Mouse (Mus musculus) forebrain, embryonic 14.5 days (tissue): ENCODE data around the gene Rrbp1. TPM values are rescaled to one million over a fixed set of nuclear protein-coding genes. Genes with fewer than 3 reads are reported as not detected.
A peak's percentile ranks its signal among the peaks of the same experiment; 100 is the strongest.

Experiments
- ATAC-seq: fragments of 200-750 bp; cut with Nextera tagmentation; 2 replicates; pipeline ENCODE4 v1.8.0; 2017; ENCODE audit warnings: mild to moderate bottlenecking, moderate library complexity
- DNase-seq: peaks from one replicate; pipeline ENCODE4 v3.0.0-alpha.2; 2015; ENCODE audit warnings: low spot score
- H3K27ac ChIP-seq: fragments of 300-500 bp; sonication (generic); 2 replicates; pipeline ENCODE4 v1.5.1; 2014; ENCODE audit warnings: low read depth, mild to moderate bottlenecking, control low read depth, low read length, moderate library complexity
- H3K27me3 ChIP-seq: fragments of 300-500 bp; sonication (generic); replicated peaks from 2 replicates; pipeline ENCODE4 v1.6.1; 2014; ENCODE audit warnings: low read length, control low read depth, mixed read lengths; ENCODE audit not compliant: control insufficient read depth, insufficient read depth
- H3K36me3 ChIP-seq: fragments of 300-500 bp; sonication (generic); 2 replicates; pipeline ENCODE4 v1.6.1; 2014; ENCODE audit warnings: low read length, control low read depth; ENCODE audit not compliant: control insufficient read depth, insufficient read depth
- H3K4me1 ChIP-seq: fragments of 300-500 bp; sonication (generic); 2 replicates; pipeline ENCODE4 v1.6.1; 2014; ENCODE audit warnings: antibody characterized with exemption, low read length, control low read depth; ENCODE audit not compliant: control insufficient read depth, insufficient read depth
- H3K4me2 ChIP-seq: fragments of 300-500 bp; sonication (generic); 2 replicates; pipeline ENCODE4 v1.6.1; 2014; ENCODE audit warnings: mild to moderate bottlenecking, control low read depth, low read length
- H3K4me3 ChIP-seq: fragments of 300-500 bp; sonication (generic); 2 replicates; pipeline ENCODE4 v1.5.1; 2014; ENCODE audit warnings: low read depth, low read length, control low read depth
- H3K9ac ChIP-seq: fragments of 300-500 bp; sonication (generic); 2 replicates; pipeline ENCODE4 v1.6.1; 2014; ENCODE audit warnings: mild to moderate bottlenecking, low read length, control low read depth, moderate library complexity
- H3K9me3 ChIP-seq: fragments of 300-500 bp; sonication (generic); replicated peaks from 2 replicates; pipeline ENCODE4 v1.6.1; 2016; ENCODE audit warnings: low read length, control low read depth, mixed read lengths; ENCODE audit not compliant: control insufficient read depth
- WGBS: fragments of 180-500 bp; shearing (Covaris S2); extraction: QIAGEN DNeasy Blood & Tissue Kit; methylation state at CpG from one replicate; pipeline ENCODE4 v1.1.7; 2014; 5-methylcytosine and 5-hydroxymethylcytosine counted together
- polyA plus RNA-seq: library from polyadenylated mRNA; unstranded; fragments of >200 nt; fragmentation: Nextera tagmentation; extraction: Ambion mirVana; gene quantifications from 2 replicates; pipeline ENCODE4 v1.2.1, GENCODE M21; 2014

Rrbp1 gene
- polyA plus RNA-seq, 1 experiment from 2014 or later = 15.1 TPM

DNA sequence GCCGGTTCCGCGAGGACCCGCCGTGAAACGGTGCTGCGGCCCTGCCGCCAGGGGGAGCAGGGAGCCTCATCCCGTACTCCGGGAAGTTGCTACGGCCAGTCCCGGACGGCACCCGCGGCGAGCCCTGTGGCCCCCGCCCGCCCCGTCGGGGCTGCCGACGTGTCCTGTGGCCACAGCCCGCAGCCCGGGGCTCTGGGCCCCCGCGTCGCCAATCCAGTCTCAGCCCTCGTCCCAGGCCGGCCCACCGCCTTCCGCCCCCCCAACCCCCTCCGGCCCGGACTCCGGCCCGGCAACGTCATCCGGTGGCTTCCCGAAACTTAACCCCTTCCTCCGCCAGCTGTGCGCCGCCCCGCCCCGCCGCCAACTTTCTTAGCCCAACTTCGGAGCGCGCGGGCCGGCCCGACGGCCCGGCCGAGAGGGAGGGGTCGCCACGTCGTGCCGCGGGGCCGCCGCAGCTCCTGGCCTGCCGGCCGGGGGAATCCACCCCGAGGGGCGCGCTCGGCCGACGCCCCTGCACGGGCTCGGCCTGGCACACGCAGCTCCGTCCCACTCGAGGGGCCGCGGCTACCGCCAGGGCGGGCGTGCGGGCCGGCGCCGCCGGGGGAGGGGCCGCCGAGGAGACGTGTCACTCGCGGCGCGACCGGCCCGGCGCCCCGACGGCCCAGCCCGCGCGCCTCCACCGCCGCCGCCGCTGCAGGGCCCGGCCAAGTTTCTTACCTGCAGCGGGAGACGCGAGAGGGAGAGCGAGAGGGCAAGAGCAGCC lies 600 bp downstream of the Rrbp1 start:
- Histone ChIP-seq H3K4me1 (0 out of 2 replicates have a peak, but pooled peaks cover 3% of the 10 kb centered on the region), H3K27ac (peak overlapping the region; percentile 82), H3K9me3 (no peaks in the 10 kb centered on the region), H3K4me2 (peak overlapping the region; percentile 69), H3K27me3 (no peaks in the 10 kb centered on the region), H3K9ac (peak overlapping the region; percentile 74), H3K4me3 (peak overlapping the region; percentile 81), H3K36me3 (no peaks in the 10 kb centered on the region)
- ATAC-seq (peak; percentile 21), DNase-seq (peak; percentile 68)
- WGBS = 3% methylated on average over 86 of the region's 107 CpGs

- 0 out of 2 replicates have a peak, but pooled peaks cover 3% of the 10 kb centered on the region for H3K4me1 ChIP-seq
- ATAC-seq = no peak
- H3K9ac ChIP-seq = peak overlapping the region; percentile 74
- peak overlapping the region; percentile 81 for H3K4me3 ChIP-seq
- H3K27me3 ChIP-seq = no peaks in the 10 kb centered on the region
- no peak overlapping the region for H3K27ac ChIP-seq
- DNase-seq = peak; percentile 14
- H3K9me3 ChIP-seq = no peaks in the 10 kb centered on the region
- peak overlapping the region; percentile 69 for H3K4me2 ChIP-seq
- H3K36me3 ChIP-seq = no peaks in the 10 kb centered on the region
- 7% methylated on average over 30 of the region's 30 CpGs for WGBS
Measured at GRCm38 (mm10) chr2:144009551-144010281, 1.3 kb downstream of the Rrbp1 start.

DNA sequence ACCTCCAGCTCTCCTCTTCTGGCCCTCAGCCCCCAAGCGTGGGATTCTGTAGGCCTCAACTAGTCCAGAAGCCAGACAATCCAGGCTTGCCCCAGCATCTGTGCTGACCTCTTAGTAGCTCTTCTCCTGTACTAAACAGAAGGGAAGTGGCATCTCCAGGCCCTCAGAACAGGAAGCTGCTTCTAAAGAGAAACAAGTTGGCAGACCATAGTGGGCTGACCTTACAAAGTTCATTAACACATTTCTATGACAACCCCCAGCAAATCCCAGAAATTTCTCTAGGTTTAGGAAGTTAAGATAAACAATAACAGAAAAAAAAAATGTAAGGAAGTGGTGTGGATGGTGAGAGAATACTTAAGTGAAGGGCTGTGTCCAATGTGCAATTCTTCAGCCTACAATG lies 2.0 kb downstream of the Rrbp1 start:
- Histone ChIP-seq H3K27ac (no peak overlapping the region), H3K4me3 (no peak overlapping the region), H3K9me3 (no peaks in the 10 kb centered on the region), H3K4me2 (no peak overlapping the region), H3K36me3 (no peaks in the 10 kb centered on the region), H3K27me3 (no peaks in the 10 kb centered on the region), H3K9ac (no peak overlapping the region), H3K4me1 (0 out of 2 replicates have a peak, but pooled peaks cover 3% of the 10 kb centered on the region)
- no peak for DNase-seq
- WGBS = 71% methylated on average over 1 of the region's 1 CpGs
- no peak for ATAC-seq

DNA sequence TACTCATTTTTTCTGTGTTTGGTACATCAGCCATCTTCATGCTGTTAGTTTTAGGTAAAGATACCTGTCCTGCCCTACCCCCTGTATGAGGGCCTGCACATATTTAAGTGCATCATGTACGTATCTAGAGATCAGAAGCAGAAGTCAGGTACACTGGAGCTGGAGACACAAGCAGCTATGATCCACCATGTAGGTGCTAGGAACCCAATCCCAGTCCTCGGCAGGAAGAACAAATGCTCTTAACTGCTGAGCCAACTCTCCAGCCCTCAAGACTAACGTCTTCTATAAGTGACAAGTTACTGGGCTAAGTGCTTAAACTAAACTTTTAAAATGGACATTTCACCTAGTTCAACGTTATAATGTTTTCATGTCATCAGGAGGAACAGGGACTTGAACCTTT lies 3.9 kb downstream of the Rrbp1 start:
- Histone ChIP-seq H3K9ac (no peak overlapping the region), H3K36me3 (no peaks in the 10 kb centered on the region), H3K9me3 (no peaks in the 10 kb centered on the region), H3K4me3 (no peak overlapping the region), H3K4me1 (0 out of 2 replicates have a peak, but pooled peaks cover 5% of the 10 kb centered on the region), H3K4me2 (no peak overlapping the region), H3K27me3 (no peaks in the 10 kb centered on the region), H3K27ac (no peak overlapping the region)
- ATAC-seq = no peak
- no peak for DNase-seq
- WGBS = 93% methylated on average over 4 of the region's 4 CpGs

DNA sequence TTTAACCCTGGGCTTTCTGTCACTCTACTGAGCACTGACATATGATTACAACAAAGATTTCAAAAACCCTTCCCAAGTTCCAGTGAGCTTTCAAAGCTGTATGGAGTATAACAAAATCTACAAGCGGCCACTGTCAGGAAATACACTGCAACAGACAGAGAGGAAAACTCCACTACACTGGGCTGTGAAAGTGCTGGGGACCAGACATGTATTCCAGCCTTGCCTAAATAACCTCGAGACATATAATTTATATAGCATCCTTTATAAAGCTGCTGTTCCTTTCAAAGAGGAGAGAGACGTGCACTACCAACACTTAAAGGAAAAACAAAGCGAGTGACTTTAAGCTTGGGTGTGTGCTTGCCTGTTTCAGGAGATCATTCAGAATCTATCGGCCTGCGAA lies 4.4 kb downstream of the Rrbp1 start:
- no peak overlapping the region for H3K27ac ChIP-seq
- H3K27me3 ChIP-seq = no peaks in the 10 kb centered on the region
- H3K4me2 ChIP-seq = no peak overlapping the region
- no peak for ATAC-seq
- no peaks in the 10 kb centered on the region for H3K9me3 ChIP-seq
- no peak overlapping the region for H3K9ac ChIP-seq
- 0 out of 2 replicates have a peak, but pooled peaks cover 5% of the 10 kb centered on the region for H3K4me1 ChIP-seq
- 87% methylated on average over 6 of the region's 6 CpGs for WGBS
- no peaks in the 10 kb centered on the region for H3K36me3 ChIP-seq
- no peak overlapping the region for H3K4me3 ChIP-seq
- DNase-seq = no peak

DNA sequence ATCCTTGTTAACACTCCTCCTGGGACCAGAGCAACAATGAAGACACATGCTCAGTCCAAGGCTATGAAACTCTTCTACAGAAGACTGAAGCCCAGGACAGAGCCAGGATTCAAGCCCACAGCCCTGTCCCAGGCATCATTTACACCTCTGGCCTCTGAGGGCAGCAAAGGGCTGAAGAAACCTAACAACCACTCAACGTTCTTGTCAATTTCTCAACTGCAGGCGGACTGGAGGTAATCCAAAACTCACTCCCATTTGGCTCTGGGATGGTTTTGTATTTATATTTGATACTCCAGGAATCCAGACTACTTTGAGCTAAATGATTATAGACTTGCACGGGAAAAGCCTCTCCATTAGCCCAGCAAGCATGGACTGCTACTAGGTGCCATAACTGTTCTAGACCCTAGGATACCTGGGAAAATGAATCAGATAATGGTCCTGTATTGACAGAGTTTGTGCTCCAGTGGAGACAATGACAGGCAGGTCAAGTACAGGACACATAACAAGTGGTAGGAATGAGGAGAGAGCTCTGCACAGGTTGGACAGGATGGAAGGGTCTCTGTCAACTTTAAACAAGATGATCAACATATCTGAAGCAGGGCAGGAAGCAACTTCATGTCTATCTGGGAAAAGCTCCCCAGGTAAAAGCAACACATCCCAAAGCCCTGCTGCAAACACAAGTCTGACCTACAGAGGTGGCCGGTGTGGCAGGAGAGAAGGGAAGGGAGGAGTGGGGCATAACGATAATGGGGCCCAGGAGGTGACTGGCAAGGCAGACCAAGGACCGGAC lies 5.7 kb downstream of the Rrbp1 start:
- H3K4me3 ChIP-seq = no peak overlapping the region
- no peaks in the 10 kb centered on the region for H3K9me3 ChIP-seq
- ATAC-seq (no peak), DNase-seq (no peak)
- 0 out of 2 replicates have a peak, but pooled peaks cover 5% of the 10 kb centered on the region for H3K4me1 ChIP-seq
- H3K27me3 ChIP-seq = no peaks in the 10 kb centered on the region
- no peak overlapping the region for H3K4me2 ChIP-seq
- 82% methylated on average over 6 of the region's 6 CpGs for WGBS
- H3K9ac ChIP-seq = no peak overlapping the region
- no peak overlapping the region for H3K27ac ChIP-seq
- no peaks in the 10 kb centered on the region for H3K36me3 ChIP-seq

GRCm38 (mm10) chr2:144003544-144003943 lies 7.5 kb downstream of the Rrbp1 start:
- no peak overlapping the region for H3K4me2 ChIP-seq
- H3K4me1 ChIP-seq = 0 out of 2 replicates have a peak, but pooled peaks cover 2% of the 10 kb centered on the region
- H3K36me3 ChIP-seq = no peaks in the 10 kb centered on the region
- 37% methylated on average over 2 of the region's 2 CpGs for WGBS
- H3K4me3 ChIP-seq = no peak overlapping the region
- DNase-seq (peak; percentile 35), ATAC-seq (no peak)
- H3K9ac ChIP-seq = no peak overlapping the region
- no peaks in the 10 kb centered on the region for H3K9me3 ChIP-seq
- H3K27ac ChIP-seq = no peak overlapping the region
- no peaks in the 10 kb centered on the region for H3K27me3 ChIP-seq

- H3K4me3 ChIP-seq = no peak overlapping the region
- no peaks in the 10 kb centered on the region for H3K36me3 ChIP-seq
- H3K9me3 ChIP-seq = no peaks in the 10 kb centered on the region
- no peak for DNase-seq
- 82% methylated on average over 5 of the region's 5 CpGs for WGBS
- no peak for ATAC-seq
- H3K9ac ChIP-seq = no peak overlapping the region
- H3K4me1 ChIP-seq = 0 out of 2 replicates have a peak, but pooled peaks cover 2% of the 10 kb centered on the region
- no peak overlapping the region for H3K4me2 ChIP-seq
- no peaks in the 10 kb centered on the region for H3K27me3 ChIP-seq
- H3K27ac ChIP-seq = no peak overlapping the region
Measured at GRCm38 (mm10) chr2:144002229-144002984, 8.7 kb downstream of the Rrbp1 start.
